Mouse (Mus musculus) c-Kit-positive CD71-negative TER-119-negative erythroid progenitor cells, embryonic 14.5 days (primary cell): ENCODE data around the gene Tmeff1.
A peak's percentile ranks its signal among the peaks of the same experiment; 100 is the strongest.

Source experiments
- DNase-seq: peaks from one replicate; pipeline ENCODE4 v3.0.0-alpha.2; 2013; ENCODE audit warnings: low read depth

Tmeff1 gene

DNA sequence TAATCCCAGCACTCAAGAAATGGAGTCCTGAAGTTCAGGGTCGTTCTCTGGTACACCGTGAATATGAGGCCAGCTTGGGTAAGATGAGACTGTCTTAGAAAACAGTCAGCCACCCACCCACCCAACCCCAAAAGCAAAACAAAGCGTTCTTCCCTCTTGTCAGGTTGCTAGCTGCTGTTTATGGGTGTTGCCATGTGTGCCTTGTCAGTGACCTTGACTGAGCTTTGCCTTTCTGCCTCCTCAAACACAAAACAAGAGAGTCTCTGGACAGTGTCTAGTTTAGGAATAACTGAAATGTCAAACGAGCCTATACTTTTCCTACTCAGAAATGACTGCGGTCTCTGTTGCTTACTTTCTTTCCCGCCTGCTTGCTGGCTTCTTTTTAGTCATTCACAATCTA lies 37.3 kb downstream of the Tmeff1 start:
- DNase-seq: no peak

DNA sequence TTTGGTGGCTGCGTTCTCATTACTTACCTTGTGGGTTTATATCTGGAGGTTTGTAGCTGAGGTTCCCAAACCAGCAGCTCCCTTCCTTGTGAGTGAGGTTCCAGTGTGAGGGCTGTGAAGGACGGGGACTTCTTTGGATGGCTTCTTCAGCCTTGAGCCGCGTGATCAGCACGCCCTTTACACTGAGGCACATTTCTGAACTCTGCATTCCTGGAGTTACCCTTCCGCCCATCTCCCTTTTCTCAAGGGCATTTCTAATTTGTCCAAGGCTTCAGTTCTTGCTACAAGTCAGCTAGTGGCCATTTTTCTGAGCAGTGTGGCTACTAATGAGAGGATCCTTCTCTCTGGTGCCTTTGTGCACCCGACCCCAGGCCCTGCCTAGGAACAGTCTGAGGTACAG lies 38.0 kb downstream of the Tmeff1 start:
- DNase-seq: no peak

DNA sequence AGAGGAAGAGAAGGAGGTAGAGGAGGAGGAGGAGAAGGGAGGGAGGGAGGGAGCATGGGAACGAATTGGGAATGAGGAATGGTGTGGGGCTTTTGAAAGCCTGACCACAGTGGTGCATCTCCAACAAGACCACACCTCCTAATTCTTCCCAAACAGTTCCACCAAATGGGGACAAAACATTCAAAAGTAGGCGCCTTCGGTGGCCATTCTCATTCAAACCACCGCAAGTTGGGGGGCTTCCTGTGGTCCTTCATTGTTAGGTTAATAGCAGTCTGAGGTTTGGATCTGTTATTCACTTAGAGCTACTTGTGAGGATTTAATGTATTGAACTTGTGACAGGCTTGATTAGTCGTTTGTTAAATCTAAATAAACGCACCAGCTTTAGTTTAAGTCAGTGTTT lies 40.0 kb downstream of the Tmeff1 start:
- no peak for DNase-seq

DNA sequence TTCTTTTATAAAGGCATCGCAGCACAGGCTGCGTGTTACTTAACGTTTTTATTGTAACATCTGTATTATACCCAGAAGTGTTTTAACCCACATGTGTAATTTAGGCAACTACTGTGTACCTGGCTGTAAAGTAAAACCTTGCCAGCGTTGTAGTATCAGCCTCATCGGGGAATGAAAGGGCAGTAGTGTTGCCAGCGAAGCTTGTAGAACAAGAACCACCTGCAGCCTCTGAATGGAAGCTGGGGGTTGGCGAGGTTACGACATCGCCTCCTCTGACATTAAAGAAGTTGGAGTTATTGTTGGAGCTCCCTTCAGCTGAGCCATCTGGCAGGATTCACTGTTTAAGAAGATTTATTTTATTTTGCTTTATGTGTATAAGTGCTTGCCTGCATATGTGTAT lies 40.9 kb downstream of the Tmeff1 start:
- DNase-seq: no peak

DNA sequence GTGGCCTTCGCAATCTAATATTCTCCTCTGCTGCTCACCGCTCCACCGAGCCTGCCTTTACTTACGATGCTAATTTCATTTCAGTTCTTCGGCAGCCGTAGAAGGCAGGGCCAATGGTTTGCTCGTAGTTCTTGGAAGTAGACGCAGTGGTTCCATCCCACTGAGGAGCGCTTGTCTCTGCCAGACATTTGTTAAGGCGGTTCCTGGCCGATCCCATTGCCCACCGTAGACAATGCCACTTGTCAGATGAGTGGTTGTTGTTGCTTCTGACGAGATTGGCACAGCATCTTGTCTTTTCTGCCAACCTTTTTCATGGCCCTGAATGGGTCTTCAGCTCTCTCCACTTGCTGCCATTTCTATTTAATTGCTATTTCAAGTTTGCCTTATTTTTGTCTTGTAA lies 44.5 kb downstream of the Tmeff1 start:
- no peak for DNase-seq

DNA sequence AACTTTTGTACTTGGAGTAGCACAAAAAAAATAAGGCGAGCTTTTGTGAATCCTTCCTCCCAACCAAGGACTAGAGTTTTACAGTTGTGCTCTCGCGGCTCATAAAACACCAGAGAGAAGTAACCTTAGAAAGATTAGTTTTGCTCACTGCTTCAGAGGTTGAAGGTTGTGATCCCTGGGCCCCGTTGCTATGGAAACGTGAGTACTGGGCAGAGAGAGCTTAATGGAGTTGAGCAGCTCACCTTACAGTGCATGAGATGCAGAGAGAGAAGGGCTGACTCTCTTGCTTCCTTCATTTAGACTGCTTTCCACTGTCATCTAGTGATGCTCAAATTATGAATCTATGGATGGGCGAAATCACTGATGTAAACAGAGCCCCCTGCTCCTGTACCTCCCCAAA lies 48.6 kb downstream of the Tmeff1 start:
- no peak for DNase-seq

DNA sequence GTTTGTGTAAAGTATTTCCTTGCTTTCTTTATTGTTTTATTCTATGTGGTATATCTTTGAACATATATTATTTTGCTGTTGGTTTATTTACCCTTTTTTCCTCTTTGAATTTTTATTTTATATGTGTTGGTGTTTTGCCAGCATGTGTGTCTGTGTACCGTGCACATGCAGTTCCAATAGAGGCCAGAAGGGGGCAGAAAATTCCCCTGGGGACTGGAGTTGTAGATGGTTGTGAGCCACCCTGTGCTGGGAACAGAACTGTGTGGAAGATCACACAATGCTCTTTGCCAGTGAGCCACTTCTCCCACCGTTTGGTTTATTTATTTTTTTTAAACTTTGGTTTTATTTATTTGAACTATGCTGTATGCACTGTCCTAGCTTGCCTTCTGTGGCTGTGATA lies 49.1 kb downstream of the Tmeff1 start:
- DNase-seq: peak; percentile 7

DNA sequence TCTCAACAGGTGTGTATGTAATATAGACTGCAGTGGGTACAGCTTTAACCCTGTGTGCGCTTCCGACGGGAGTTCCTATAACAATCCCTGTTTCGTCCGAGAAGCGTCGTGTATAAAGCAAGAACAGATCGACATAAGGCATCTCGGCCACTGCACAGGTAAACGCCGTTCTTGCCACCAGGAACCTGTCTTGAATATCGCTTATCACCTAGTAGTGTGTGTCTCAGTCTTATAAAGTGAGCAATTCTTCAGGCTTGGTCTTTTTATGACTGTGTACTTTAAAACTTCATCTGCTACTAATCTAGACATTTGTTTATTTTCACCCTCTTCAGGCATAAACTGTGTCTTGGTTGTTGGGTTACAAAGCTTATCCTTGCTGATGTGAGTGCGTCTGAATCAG lies 51.9 kb downstream of the Tmeff1 start:
- no peak for DNase-seq

DNA sequence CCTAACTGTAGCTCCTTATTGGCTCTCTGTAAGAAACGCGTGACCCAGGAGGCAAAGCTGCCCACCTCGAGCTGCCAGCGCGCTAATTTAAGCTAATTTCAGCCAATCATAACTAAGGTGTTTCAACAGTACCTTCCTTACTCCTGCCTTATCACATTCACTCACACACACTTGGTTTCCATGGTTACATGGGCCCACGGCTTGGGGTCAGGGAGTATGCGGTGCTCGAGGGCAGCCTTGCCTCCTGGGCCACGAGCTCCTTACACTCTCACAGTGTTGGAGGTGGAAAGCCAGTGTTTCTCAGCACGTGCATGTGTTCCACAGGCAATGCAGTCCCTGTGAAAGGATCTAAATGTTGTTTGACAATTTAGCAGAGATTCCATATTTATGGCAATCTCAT lies 53.2 kb downstream of the Tmeff1 start:
- no peak for DNase-seq

DNA sequence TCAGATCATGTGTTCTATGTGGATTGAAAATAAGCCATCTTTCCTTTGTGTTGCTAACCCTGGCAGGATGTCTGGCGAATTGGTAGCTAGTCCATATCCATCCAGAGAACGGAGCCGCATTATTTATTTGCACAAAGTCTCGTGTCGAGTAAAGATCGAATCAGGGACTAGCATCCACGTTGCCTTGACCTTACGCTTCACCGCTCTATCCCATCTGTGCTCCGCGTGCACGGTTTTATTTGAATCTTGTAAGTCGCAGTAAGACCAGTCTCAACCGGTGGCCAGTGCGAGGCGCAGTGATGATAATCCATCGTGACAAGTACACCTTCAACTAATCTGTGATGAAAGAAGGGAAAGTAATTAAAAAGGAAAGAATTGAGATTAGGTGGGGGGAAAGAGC lies 54.5 kb downstream of the Tmeff1 start:
- DNase-seq: no peak

DNA sequence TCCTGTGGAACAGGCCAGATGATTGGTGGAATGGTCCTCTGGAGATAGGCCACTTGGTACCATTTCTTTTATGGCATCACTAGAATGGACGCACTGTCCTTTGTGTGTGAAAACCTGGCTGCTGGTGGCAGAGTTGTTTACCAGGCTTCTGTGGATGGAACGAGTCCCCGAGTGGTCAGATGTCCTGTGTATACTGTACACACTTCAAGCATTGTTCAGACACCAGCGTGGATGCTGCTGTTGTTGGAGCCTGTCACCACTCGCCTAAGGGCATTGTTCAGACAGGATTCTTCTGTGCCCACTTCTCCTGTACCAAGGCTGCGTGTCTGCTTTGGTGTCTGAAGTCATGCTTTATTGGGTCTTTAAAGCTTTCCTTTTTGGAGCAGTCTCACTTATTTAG lies 58.8 kb downstream of the Tmeff1 start:
- no peak for DNase-seq

DNA sequence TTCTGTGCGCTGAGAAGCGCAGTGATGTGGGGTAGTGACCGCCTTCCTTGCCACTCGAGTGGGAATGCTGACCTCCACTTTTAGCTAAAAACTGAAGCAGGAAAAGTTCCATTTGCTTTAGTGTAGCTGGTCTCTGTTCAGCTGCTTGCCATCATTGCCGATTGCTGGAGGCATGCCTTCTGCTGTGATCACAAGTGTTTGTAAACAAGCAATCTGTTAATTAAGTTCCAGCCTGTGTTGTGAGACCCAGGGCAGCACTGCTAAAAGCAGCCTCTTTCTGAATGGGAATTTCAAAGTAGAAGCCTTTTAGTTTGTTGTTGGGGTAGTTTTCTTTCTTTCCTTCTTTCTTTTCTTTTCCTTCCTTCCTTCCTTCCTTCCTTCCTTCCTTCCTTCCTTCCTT lies 61.2 kb downstream of the Tmeff1 start:
- DNase-seq: no peak

DNA sequence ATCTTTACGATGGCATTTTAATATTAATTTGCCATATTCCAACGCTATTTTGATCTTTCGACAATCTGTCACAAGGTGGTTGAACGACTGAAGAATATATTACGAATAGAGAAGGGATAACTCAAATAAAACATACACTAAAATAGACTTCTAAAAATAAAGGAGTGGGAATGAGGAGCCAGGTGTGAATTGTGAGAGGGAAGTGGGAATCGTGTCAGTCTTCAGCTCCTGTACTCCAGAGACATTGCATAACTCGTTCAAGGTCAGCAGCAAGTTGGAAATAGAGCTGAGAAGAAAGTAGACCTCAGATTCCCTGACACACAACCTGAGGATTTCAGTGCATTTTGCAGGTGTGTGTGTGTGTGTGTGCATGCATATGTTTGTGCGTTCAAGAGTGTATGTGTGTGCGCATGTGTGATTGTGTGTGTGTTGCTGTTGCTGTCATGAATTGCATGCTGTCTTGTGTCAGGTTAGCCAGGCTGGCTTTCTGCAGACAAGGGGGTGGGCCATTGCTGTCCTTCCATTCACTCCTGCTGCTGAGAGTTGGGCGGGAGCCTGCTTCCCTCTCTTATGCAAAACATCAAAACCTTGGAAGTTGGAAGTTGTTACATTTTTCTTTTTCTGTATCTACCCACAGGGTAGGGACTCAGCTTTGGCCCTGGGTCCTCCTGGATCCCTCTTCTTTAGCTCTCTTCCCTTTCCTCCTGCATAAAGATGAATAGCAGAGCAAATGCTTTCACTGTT lies 65.8 kb downstream of the Tmeff1 start:
- no peak for DNase-seq

DNA sequence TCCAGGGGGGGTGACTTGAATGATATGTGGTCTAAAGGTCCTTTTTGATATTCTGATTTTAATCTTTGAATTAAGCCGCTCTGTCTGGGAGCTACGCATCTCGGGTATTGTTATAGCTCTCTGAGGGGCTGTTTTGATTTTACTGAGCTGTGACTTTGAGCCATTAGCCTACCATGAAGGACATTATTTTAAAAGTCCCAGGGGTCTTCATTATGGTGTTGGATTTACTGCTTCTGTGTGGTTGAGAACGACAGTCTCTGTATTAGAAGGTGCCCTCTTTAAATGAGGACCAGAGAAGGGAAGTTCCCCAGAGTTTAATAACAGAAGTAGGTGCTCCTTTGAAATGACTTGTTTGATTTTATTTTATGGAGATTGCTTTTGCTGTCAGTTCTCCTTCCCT lies 69.1 kb downstream of the Tmeff1 start:
- no peak for DNase-seq

DNA sequence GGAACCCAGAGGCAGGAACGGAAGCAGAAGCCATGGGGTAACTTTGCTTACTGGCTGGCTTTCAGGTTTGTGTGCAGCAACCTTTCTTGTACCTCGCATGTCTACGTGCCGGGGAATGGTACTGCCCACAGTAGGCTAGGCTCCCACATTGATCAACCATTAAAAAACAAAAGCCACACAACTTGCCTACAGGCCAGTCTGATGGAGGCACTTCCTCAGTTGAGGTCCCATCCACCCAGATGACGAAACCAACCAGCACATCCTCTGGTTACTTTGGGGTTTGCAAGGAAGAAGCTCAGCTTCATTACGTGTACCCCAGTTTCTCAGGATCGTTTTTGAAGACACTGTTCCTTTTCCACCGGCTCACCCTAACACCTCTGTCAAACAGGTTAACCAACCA lies 71.6 kb downstream of the Tmeff1 start:
- DNase-seq: no peak

DNA sequence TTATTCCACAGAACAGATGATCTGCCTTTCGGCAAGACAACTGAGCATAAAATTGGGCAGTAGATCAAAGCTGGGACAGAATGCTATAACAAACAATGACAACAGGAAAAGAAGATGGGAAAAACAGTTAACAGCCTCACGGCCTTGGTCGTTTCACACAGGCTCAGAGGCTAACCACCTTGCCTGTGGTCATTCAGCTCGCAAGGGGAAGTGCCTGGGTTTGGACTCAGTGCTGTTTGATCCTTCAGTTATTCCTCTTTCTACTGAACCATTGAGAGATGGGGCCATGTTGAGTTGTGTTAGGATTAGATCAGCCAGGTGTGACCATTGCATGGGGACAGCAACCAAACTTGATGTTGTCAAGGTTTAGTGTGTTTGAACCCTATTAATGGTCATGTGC lies 75.2 kb downstream of the Tmeff1 start:
- DNase-seq: no peak

DNA sequence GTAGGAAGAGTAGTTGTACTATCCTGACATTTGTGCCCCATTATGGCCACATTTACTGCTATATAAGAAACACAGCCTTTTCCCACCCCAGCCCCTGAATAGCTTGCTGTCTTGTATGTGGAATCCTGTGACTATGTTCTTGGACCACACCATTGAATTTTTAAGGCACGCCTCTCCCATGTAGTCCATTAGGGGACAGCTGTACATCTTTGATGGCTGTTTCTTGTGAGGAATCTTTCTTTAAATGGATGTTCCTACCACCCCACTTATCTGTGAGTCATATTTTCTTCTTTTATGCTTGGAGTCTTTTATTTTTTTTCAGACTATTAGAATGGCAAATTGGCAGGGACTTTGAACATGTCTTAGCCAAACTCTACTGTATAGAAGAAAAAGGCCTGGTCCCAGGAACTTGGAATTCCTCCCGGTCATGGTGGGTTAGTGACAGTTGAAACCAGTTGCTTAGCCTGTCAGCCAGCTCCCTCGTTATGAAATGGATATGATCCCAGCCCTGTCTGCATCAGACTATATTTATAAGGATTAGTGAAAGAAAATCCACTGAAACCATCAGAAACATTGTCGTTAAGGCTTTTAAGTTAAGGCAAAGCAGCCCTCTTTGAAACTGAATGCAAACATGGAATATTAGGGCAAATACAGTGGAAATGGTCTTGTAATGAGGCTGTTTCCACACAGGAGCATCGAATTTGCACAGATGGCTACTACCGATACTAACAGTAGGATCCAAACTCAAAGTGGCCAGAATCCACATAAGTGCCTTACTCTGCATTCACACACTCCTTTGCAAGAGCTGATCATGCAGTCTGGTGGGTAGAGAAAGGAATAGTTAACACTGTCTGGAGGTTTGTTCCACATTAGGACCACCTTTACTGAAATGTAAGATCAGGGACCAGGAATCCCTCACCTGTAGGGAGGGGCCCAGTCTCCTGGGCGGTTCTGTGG lies 75.9 kb downstream of the Tmeff1 start:
- DNase-seq: no peak

DNA sequence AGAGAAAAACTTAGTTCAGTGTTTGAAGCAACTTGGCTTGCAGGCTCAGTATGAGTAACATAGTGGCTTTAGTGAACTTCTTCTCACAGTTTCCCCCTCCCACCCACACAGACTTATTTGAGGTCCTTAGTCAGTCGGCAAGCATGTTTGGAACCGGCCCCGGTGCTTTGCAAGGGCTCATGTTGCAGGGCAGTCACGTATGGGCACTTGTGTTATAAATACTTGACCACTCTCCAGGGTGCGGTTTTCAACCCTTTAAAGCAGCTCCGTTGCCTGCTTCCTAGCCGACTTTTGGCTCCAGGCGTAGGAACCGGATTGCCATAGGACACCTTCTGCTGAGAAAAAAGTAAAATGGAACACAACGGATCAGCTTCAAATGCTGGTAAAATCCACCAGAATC lies 78.3 kb downstream of the Tmeff1 start, which contains the start of gene Cavin4:
Cavin4 (plus strand) TSS at position 244 of the 400 bp plus-strand sequence.
- no peak for DNase-seq

DNA sequence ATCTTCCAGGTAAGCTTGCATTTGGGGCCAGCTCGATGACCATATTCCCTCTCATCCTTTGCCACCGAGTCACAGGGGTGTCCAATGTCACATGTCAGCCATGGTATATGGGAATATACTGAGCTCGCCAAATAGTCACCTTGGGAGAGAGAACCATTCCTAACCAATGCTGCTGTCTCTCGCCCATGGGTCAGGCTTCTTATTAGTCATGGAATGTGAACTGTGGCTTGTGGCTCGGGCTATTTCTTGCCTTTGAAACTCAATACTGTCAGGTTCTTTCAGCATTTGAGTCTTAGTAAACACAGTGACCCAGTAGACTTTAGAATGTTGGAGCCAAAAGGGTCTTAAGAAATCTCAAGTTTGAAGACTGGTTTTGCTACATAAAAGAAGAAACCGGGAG lies 79.0 kb downstream of the Tmeff1 start:
- no peak for DNase-seq

DNA sequence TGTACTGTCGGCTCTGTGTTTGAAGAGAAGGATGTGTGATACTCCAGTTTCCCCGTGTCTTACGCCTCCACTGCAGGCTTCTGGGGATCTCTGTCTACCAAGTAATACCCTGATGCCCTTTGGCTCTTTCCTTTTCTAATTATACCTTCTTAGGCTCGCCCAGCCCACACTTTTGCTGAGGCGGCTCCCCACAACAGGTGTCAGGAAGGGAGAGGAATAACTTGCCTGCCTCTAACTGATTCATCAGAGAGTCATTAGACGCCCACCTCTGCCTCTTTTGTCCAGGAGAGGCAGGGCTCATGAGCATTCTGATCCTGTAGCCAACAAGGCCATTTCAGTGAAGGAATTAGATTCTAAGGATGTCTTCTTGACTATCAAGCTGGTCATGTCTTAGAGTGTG lies 82.3 kb downstream of the Tmeff1 start:
- no peak for DNase-seq

DNA sequence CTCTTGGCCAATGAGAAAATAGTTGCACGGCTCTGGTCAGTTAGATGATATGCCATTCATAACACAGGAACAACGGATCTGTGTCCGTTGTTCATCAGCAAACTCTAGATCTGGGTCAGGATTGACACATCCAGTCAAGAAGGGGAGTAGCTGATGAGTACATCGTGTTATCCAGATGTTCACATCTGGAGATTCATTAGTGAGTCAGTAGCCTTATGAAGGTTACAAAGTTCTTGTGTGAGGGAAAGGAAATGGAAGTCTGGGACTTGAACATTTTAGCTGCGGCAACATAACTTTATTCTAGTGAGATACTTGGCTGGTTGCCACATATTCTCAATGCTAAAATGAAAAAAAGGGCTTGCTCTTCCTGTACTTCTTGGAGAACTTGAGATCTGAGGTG lies 87.9 kb downstream of the Tmeff1 start:
- no peak for DNase-seq

DNA sequence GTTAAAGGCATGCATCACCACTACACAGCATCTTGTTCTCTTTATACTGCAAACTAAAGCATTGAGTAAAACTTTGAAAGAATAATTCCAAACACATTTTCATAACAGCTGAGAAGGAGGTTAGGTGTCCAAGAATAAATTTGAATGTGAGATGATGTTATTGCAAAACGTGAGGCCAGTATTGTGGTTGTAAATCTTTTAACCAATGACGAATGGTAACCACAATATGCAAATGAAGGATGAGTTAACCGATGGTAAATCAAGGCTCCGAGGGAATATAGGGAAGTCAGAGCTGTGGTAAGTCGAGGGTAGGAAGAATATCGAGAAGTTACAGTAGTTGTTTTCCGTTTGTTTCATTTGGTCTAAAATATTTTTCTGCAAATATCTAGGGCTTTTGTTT lies 89.4 kb downstream of the Tmeff1 start:
- DNase-seq: no peak

DNA sequence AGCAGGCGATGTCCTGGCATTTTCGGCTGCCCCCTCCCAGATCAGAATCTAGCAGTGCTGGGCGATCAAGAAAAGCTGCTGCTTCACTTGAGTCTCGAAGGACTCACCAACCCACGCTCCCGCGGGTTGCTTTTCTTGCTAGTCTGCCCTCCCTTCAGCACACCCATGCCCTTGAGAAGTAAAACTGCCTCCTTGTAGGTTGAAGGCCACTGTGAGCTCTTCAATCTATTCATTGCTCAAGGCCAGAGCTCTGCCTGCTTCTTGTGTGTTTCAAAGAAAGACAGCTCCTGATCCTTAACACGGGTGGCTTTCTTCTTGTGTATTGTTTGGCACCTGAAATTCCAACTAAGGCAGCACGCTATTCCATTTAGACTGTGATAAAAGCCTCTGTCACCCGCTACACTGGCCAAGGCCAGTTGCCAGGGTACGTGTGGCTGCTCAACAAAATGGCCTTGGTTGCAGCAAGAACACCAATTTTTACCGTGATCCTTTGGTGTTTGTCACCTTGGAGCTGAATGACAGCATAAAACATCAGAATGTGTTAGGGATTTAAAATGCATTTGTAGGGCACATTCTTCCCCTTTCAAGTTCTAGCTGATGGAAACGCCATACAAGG lies 91.7 kb downstream of the Tmeff1 start:
- no peak for DNase-seq
